Mouse (Mus musculus) midbrain, embryonic 15.5 days (tissue): Measurements from ENCODE around the gene Clec4n. TPM values are rescaled to one million over a fixed set of nuclear protein-coding genes. Genes with fewer than 3 reads are reported as not detected.

Source experiments
- polyA plus RNA-seq: library from polyadenylated mRNA; unstranded; fragments of >200 nt; fragmentation: Nextera tagmentation; extraction: Ambion mirVana; gene quantifications from 2 replicates; pipeline ENCODE4 v1.2.1, GENCODE M21; 2015

Clec4n gene
- polyA plus RNA-seq, 1 experiment from 2014 or later: 1.2 TPM

Other genes starting within 250 kb of the Clec4n start
- not detected in 2 replicates for gene Clec4a4, start 239.5 kb upstream of the Clec4n start, polyA plus RNA-seq
- not detected in 2 replicates for gene Clec4b1, start 179.9 kb upstream of the Clec4n start, polyA plus RNA-seq
- gene Clec4a2, start 123.4 kb upstream of the Clec4n start, polyA plus RNA-seq: 1.5 and 2.6 TPM in 2 replicates
- not detected in 2 replicates for gene Clec4b2, start 57.0 kb upstream of the Clec4n start, polyA plus RNA-seq
- not detected in 2 replicates for gene Clec4d, start 32.3 kb downstream of the Clec4n start, polyA plus RNA-seq
- not detected in 2 replicates for gene Clec4e, start 60.0 kb downstream of the Clec4n start, polyA plus RNA-seq
- gene Vmn2r19, start 78.5 kb downstream of the Clec4n start, polyA plus RNA-seq: not detected in 2 replicates
- gene Vmn2r20, start 188.3 kb downstream of the Clec4n start, polyA plus RNA-seq: not detected in 2 replicates